Comparison of ENCODE assay signal across 9 mouse cellular contexts in the genomic region with DNA sequence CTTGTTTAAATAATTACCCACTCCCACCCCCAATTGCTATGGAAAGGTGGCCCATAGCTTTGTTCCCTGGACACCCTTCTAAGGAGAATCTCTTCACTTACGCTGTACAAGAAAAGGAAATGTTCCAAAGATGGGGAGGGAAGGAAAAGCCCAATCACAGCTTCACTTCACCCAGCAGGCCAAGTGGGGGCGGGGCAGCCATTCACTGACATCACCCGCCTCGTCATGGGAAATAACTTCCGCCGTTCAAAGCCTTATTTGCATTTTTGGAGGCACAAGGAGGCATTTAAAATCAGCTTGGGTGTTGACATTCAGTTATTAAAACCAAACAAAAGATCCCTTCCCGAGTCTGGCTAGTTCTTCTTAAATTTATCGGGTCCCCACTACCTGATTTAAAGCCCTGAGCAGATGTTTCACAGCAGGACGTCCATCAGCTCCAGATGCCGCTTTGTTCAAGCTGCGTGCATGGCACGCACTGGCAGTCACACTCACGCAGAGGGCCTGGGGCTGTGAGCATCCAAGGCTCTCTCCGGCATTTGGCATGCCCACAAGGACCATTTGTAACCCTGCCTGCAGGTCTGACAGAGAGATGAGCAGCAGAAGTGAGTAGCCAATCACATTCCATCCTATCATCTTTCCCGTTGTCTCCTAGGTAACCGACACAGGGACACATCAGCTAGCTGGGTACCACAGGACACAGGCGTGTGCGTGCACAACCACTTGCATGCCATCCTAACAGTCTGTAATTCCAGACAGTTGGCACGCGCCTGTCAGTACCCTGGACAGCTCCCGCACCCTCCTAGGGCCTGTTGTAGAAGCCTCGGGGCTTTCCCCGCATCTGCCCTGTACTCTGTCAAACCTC. TPM values are rescaled to one million over a fixed set of nuclear protein-coding genes. Genes with fewer than 3 reads are reported as not detected.
DNase-seq lines count a peak whose midpoint lies in the region; ATAC-seq and TF ChIP-seq lines count a peak whose summit lies in the region.
"Had no signal": no experiment of that assay in that cellular context is flagged by ENCODE, and none has a peak within 500 bp of the region (broad histone marks: within the 10 kb centered on the region; RNA-seq: fewer than 3 reads in every experiment).

No protein-coding gene starts in this region.

- H3K4me1 ChIP-seq in intestine, embryonic 14.5 days (replicated peaks; ENCODE audit: control insufficient read depth, insufficient read depth, low read length) = no peaks in the 10 kb centered on the region; the same call in 1 of the 2 replicates
- no peaks in the 10 kb centered on the region for H3K4me1 ChIP-seq in intestine, postnatal 0 days (replicated peaks; ENCODE audit: control insufficient read depth, insufficient read depth, low read length)
- H3K4me1 ChIP-seq in liver, postnatal 0 days (ENCODE audit: insufficient read depth) = no peaks in the 10 kb centered on the region
- H3K4me1 ChIP-seq in neural tube, embryonic 15.5 days = peaks cover 72% of the 10 kb centered on the region

- ATAC-seq in intestine, embryonic 14.5 days (replicated peaks; ENCODE audit: low FRiP score, low TSS enrichment, low read depth) = no peak
- ATAC-seq in intestine, postnatal 0 days = no peak
- ATAC-seq in liver, postnatal 0 days = no peak
- peak; percentile 87 for ATAC-seq in neural tube, embryonic 15.5 days (ENCODE audit: low FRiP score)

- peaks cover 57% of the 10 kb centered on the region for H3K27me3 ChIP-seq in intestine, embryonic 14.5 days (replicated peaks; ENCODE audit: control insufficient read depth, insufficient read depth, low read length)
- H3K27me3 ChIP-seq in intestine, postnatal 0 days (replicated peaks; ENCODE audit: control insufficient read depth, insufficient read depth, low read length) = peaks cover 58% of the 10 kb centered on the region
- peaks cover 45% of the 10 kb centered on the region for H3K27me3 ChIP-seq in liver, postnatal 0 days (ENCODE audit: insufficient read depth, low read length)
- peaks cover 12% of the 10 kb centered on the region for H3K27me3 ChIP-seq in neural tube, embryonic 15.5 days (replicated peaks)

- H3K9ac ChIP-seq in intestine, embryonic 14.5 days (ENCODE audit: low read length) = no peak overlapping the region
- H3K9ac ChIP-seq in intestine, postnatal 0 days (ENCODE audit: low read depth, low read length) = no peak overlapping the region
- no peak overlapping the region for H3K9ac ChIP-seq in liver, postnatal 0 days (replicated peaks)
- peak overlapping the region; percentile 46 for H3K9ac ChIP-seq in neural tube, embryonic 15.5 days (replicated peaks)
- H3K9ac ChIP-seq: liver, embryonic 15.5 days had no signal

- no peak overlapping the region for H3K4me3 ChIP-seq in intestine, embryonic 14.5 days (ENCODE audit: low read depth, low read length)
- no peak overlapping the region for H3K4me3 ChIP-seq in intestine, postnatal 0 days (ENCODE audit: low read depth, low read length)
- no peak overlapping the region for H3K4me3 ChIP-seq in liver, postnatal 0 days (ENCODE audit: low read depth, low read length)
- H3K4me3 ChIP-seq in neural tube, embryonic 15.5 days (replicated peaks) = peak overlapping the region; percentile 34
- H3K4me3 ChIP-seq: liver, embryonic 15.5 days had no signal

- no peaks in the 10 kb centered on the region for H3K9me3 ChIP-seq in intestine, embryonic 14.5 days (ENCODE audit: control insufficient read depth, low read length)
- H3K9me3 ChIP-seq in intestine, postnatal 0 days (ENCODE audit: control insufficient read depth) = no peaks in the 10 kb centered on the region
- no peaks in the 10 kb centered on the region for H3K9me3 ChIP-seq in liver, postnatal 0 days (ENCODE audit: low read length)
- H3K9me3 ChIP-seq in neural tube, embryonic 15.5 days (replicated peaks) = no peaks in the 10 kb centered on the region
- H3K9me3 ChIP-seq: liver, embryonic 15.5 days had no signal

- no peak overlapping the region for H3K4me2 ChIP-seq in intestine, embryonic 14.5 days (ENCODE audit: low read length)
- H3K4me2 ChIP-seq in intestine, postnatal 0 days (replicated peaks; ENCODE audit: low read depth) = no peak overlapping the region
- H3K4me2 ChIP-seq in liver, postnatal 0 days (ENCODE audit: low read depth, low read length) = no peak overlapping the region
- H3K4me2 ChIP-seq in neural tube, embryonic 15.5 days = peak overlapping the region; percentile 58
- H3K4me2 ChIP-seq: liver, embryonic 15.5 days had no signal

- TF ChIP-seq CTCF in intestine, postnatal 0 days (IDR thresholded peaks at IDR 0.05; ENCODE audit: low read depth) = no peak
- TF ChIP-seq CTCF in liver, postnatal 0 days (IDR thresholded peaks at IDR 0.05; ENCODE audit: low read depth) = no peak

- DNase-seq in intestine, embryonic 14.5 days (ENCODE audit: low spot score) = peak; percentile 92
- DNase-seq in embryo, embryonic 10 days (ENCODE audit: low spot score) = peak; percentile 88
- peak; percentile 70 for DNase-seq in gastrocnemius, postnatal 14 days
- DNase-seq in kidney, postnatal 14 days = peak; percentile 69
- peak; percentile 65 for DNase-seq in liver, postnatal 0 days
- DNase-seq in urinary bladder, postnatal 4 days (ENCODE audit: low spot score in 2 of 2) = peak; percentile 26 to 75

- no peaks in the 10 kb centered on the region for H3K36me3 ChIP-seq in intestine, embryonic 14.5 days (ENCODE audit: control insufficient read depth, insufficient read depth, low read length)
- no peaks in the 10 kb centered on the region for H3K36me3 ChIP-seq in intestine, postnatal 0 days (ENCODE audit: control insufficient read depth, insufficient read depth)
- H3K36me3 ChIP-seq in liver, postnatal 0 days (replicated peaks; ENCODE audit: insufficient read depth, low read length) = no peaks in the 10 kb centered on the region
- H3K36me3 ChIP-seq in neural tube, embryonic 15.5 days = no peaks in the 10 kb centered on the region
- H3K36me3 ChIP-seq: liver, embryonic 15.5 days had no signal

- WGBS in intestine, embryonic 14.5 days = 11% methylated on average over 23 of the region's 23 CpGs
- 18% methylated on average over 23 of the region's 23 CpGs for WGBS in intestine, postnatal 0 days
- 18% methylated on average over 23 of the region's 23 CpGs for WGBS in liver, postnatal 0 days (ENCODE audit: insufficient replicate concordance)
- WGBS in neural tube, embryonic 15.5 days = 2% methylated on average over 23 of the region's 23 CpGs

- H3K27ac ChIP-seq in intestine, embryonic 14.5 days (ENCODE audit: low read depth) = no peak overlapping the region
- H3K27ac ChIP-seq in intestine, postnatal 0 days (ENCODE audit: low read depth, low read length) = no peak overlapping the region
- H3K27ac ChIP-seq in liver, postnatal 0 days (ENCODE audit: low read depth) = no peak overlapping the region
- H3K27ac ChIP-seq in neural tube, embryonic 15.5 days (replicated peaks) = peak overlapping the region; percentile 92
- H3K27ac ChIP-seq: liver, embryonic 15.5 days had no signal

- TF ChIP-seq EP300 in liver, postnatal 0 days (IDR thresholded peaks at IDR 0.05; ENCODE audit: low read depth) = no peak

- intact Hi-C loops in gastrocnemius, postnatal 14 days (cut with DNase I; ENCODE audit: low total_unique reads) = no loop called here

RNA-seq across cellular contexts. Expression of a gene that starts 12.2 kb away (rescaled TPM):
- 0.30 and 0.34 TPM in 2 replicates for polyA plus RNA-seq in intestine, embryonic 14.5 days (2014; fragmentation: Nextera tagmentation; extraction: Ambion mirVana)
- polyA plus RNA-seq in intestine, postnatal 0 days (2015; fragmentation: Nextera tagmentation; extraction: Ambion mirVana) = 0.22 and 0.27 TPM in 2 replicates
- total RNA-seq in gastrocnemius, postnatal 14 days (2021) = 1 to 10 TPM; 2.6 to 4.0 TPM
- 0.05 TPM in 1 of 2 replicates, not detected in the other for polyA plus RNA-seq in liver, postnatal 0 days (2015; fragmentation: Nextera tagmentation; extraction: Ambion mirVana)
- polyA plus RNA-seq in neural tube, embryonic 15.5 days (2015; fragmentation: Nextera tagmentation; extraction: Ambion mirVana) = 7.7 and 8.6 TPM in 2 replicates

RNA-seq across cellular contexts. Expression of a gene that starts 38.6 kb away (rescaled TPM):
- polyA plus RNA-seq in intestine, embryonic 14.5 days (2014; fragmentation: Nextera tagmentation; extraction: Ambion mirVana) = 25.5 and 28.6 TPM in 2 replicates
- polyA plus RNA-seq in intestine, postnatal 0 days (2015; fragmentation: Nextera tagmentation; extraction: Ambion mirVana) = 27.2 and 33.7 TPM in 2 replicates
- 1 to 10 TPM; 8.5 to 8.9 TPM for total RNA-seq in gastrocnemius, postnatal 14 days (2021)
- 12.5 and 14.6 TPM in 2 replicates for polyA plus RNA-seq in liver, postnatal 0 days (2015; fragmentation: Nextera tagmentation; extraction: Ambion mirVana)
- 39.7 and 42.1 TPM in 2 replicates for polyA plus RNA-seq in neural tube, embryonic 15.5 days (2015; fragmentation: Nextera tagmentation; extraction: Ambion mirVana)
